Mouse (Mus musculus): Measurements from ENCODE around the gene Ffar4. TPM values are rescaled to one million over a fixed set of nuclear protein-coding genes. Genes with fewer than 3 reads are reported as not detected.

Ffar4 gene
- polyA plus RNA-seq, 1 experiment from 2014 or later = 5.3 TPM

DNA sequence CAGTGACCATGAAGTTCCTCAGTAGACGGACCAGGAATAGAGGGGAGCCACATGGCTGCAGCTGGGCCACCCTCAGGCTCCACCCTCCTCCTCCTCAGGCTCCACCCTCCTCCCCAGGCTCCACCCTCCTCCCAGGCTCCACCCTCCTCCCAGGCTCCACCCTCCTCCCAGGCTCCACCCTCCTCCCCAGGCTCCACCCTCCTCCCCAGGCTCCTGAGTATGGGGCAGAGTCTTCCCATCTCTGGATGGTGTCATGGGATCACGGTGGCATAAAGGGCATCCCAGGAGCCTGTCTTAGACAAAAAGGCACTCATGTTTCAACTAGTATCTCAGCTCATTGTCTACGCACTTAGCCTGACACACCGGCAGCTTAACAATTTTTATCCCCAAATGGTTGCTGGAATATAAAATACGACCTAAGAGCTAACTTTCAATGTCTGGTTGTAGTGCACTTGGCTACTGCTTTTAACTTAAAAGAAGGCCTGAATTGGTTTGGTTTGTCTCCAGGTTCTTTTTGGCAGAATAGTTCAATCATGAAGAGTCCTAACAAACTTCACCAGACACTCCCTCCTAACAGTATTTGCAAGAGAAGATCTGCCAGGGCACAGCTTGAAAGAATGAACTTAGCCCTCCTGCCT, 23.4 kb downstream of the Ffar4 start:
- Histone ChIP-seq H3K4me2 (ENCODE audit: low read depth, low read length) (no peak overlapping the region), H3K9me3 (replicated peaks; ENCODE audit: control insufficient read depth, low read length) (no peaks in the 10 kb centered on the region), H3K4me1 (ENCODE audit: control insufficient read depth, insufficient read depth, low read length) (no peaks in the 10 kb centered on the region), H3K27me3 (ENCODE audit: control insufficient read depth, insufficient read depth, low read length) (0 out of 2 replicates have a peak, but pooled peaks cover 7% of the 10 kb centered on the region), H3K36me3 (ENCODE audit: control insufficient read depth, insufficient read depth, low read length) (no peaks in the 10 kb centered on the region), H3K27ac (ENCODE audit: low read length) (no peak overlapping the region), H3K4me3 (replicated peaks; ENCODE audit: low read length) (no peak overlapping the region), H3K9ac (ENCODE audit: low read length) (no peak overlapping the region)
- no peak for ATAC-seq (ENCODE audit: insufficient read depth, low FRiP score)
- 79% methylated on average over 5 of the region's 5 CpGs for WGBS

DNA sequence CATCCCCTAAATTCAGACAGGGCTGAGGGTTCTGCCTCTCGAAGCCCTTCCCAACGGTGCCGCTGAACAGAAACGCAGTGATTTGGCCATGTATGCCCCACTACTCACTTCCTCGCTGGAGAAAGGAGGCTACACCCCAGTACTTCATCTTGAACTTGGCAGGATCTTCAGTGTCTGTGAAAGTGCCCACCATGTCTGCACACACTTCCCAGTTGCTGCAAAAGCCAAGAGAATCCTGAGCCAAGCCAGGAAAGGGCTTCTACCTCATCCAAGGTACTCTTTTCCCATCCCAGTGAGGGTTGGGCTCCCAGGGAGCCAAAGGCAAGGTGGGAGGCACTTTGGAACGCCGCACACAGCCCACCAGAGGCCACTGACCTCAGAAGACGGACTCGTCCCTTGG, 27.1 kb downstream of the Ffar4 start:
- 27% methylated on average over 9 of the region's 9 CpGs for WGBS
- H3K4me1 ChIP-seq (ENCODE audit: control insufficient read depth, insufficient read depth, low read length) = no peaks in the 10 kb centered on the region
- ATAC-seq (ENCODE audit: insufficient read depth, low FRiP score) = no peak
- peak overlapping the region; percentile 76 for H3K9ac ChIP-seq (ENCODE audit: low read length)
- H3K9me3 ChIP-seq (replicated peaks; ENCODE audit: control insufficient read depth, low read length) = no peaks in the 10 kb centered on the region
- H3K27me3 ChIP-seq (ENCODE audit: control insufficient read depth, insufficient read depth, low read length) = 0 out of 2 replicates have a peak, but pooled peaks cover 10% of the 10 kb centered on the region
- peak overlapping the region; percentile 60 for H3K4me3 ChIP-seq (replicated peaks; ENCODE audit: low read length)
- no peak overlapping the region for H3K27ac ChIP-seq (ENCODE audit: low read length)
- H3K36me3 ChIP-seq (ENCODE audit: control insufficient read depth, insufficient read depth, low read length) = no peaks in the 10 kb centered on the region
- peak overlapping the region; percentile 96 for H3K4me2 ChIP-seq (ENCODE audit: low read depth, low read length)

DNA sequence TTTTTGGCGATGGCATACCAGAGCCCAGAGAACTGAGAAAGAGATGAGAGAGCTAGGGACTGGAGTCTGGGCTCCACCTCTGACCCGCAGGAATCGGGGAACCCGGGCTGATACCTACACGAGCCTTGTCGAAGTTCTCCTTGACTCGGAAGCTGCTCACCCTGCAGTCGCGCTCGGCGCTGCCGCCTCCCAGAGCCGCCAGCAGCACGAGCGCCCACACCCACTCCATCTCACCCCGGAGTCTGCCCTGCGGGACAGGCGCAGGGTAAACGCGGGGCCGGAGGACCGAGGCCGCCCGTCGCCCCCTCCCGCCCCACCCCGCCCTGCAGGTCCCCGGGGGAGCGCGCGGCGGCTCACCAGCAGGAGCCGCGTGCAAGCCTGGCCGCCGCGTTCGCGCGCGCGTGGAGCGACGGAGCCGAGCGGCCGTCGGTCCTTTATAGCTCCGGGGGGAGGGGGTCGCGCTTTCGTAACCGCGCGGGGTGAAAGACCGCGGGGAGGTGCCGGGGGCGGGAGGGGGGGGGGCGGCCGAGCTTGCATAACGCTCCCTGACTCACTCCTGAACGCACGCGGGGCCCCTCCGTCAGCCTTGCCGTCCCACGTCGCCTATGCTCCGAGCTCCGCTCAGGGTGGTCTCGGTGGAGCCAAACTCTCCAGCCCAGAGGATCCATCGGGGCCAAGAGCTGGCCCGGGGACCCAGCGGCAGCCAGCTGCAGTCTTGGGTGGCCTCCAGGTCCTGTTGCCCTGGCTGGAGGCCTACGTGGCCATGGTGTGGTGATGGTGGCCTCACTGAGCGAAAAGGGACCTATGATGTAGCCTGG, 27.7 kb downstream of the Ffar4 start:
- H3K4me2 ChIP-seq (ENCODE audit: low read depth, low read length) = peak overlapping the region; percentile 96
- no peaks in the 10 kb centered on the region for H3K4me1 ChIP-seq (ENCODE audit: control insufficient read depth, insufficient read depth, low read length)
- H3K9ac ChIP-seq (ENCODE audit: low read length) = peak overlapping the region; percentile 76
- H3K27me3 ChIP-seq (ENCODE audit: control insufficient read depth, insufficient read depth, low read length) = 0 out of 2 replicates have a peak, but pooled peaks cover 10% of the 10 kb centered on the region
- peak overlapping the region; percentile 60 for H3K4me3 ChIP-seq (replicated peaks; ENCODE audit: low read length)
- H3K9me3 ChIP-seq (replicated peaks; ENCODE audit: control insufficient read depth, low read length) = no peaks in the 10 kb centered on the region
- H3K27ac ChIP-seq (ENCODE audit: low read length) = no peak overlapping the region
- WGBS = under 1% methylated on average over 61 of the region's 77 CpGs
- H3K36me3 ChIP-seq (ENCODE audit: control insufficient read depth, insufficient read depth, low read length) = no peaks in the 10 kb centered on the region
- ATAC-seq (ENCODE audit: insufficient read depth, low FRiP score) = peak; percentile 78

DNA sequence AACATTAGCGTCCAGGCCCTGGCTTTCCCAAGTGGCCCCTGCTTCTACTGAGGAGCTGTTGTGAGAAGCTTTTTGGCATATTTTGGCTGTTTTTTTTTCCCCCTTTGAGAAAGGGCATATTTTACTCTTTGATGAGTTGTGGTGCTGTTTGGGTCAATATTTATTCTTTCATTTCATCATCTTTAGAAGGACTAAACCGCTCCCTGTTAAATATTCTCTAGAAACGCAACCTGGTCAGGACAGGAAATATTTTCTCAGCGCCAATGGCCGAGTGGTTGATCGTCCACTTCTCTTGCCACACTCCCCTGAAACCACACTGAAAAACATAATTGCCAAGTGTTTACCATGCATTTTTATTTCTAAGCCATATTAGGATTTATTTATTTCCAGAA, 28.3 kb downstream of the Ffar4 start, which contains the start of gene Rbp4:
TSS of gene Rbp4 (minus strand) at position 63 of the 392 bp plus-strand sequence.
- ATAC-seq (ENCODE audit: insufficient read depth, low FRiP score) = no peak
- no peaks in the 10 kb centered on the region for H3K36me3 ChIP-seq (ENCODE audit: control insufficient read depth, insufficient read depth, low read length)
- peak within 1 kb of the TSS; percentile 76 for H3K9ac ChIP-seq (ENCODE audit: low read length)
- peak within 1 kb of the TSS; percentile 60 for H3K4me3 ChIP-seq (replicated peaks; ENCODE audit: low read length)
- no peaks in the 10 kb centered on the region for H3K9me3 ChIP-seq (replicated peaks; ENCODE audit: control insufficient read depth, low read length)
- 0 out of 2 replicates have a peak, but pooled peaks cover 10% of the 10 kb centered on the region for H3K27me3 ChIP-seq (ENCODE audit: control insufficient read depth, insufficient read depth, low read length)
- H3K4me1 ChIP-seq (ENCODE audit: control insufficient read depth, insufficient read depth, low read length) = no peaks in the 10 kb centered on the region
- peak within 1 kb of the TSS; percentile 96 for H3K4me2 ChIP-seq (ENCODE audit: low read depth, low read length)
- H3K27ac ChIP-seq (ENCODE audit: low read length) = no peak within 1 kb of the TSS
- WGBS = 52% methylated on average over 6 of the region's 6 CpGs

DNA sequence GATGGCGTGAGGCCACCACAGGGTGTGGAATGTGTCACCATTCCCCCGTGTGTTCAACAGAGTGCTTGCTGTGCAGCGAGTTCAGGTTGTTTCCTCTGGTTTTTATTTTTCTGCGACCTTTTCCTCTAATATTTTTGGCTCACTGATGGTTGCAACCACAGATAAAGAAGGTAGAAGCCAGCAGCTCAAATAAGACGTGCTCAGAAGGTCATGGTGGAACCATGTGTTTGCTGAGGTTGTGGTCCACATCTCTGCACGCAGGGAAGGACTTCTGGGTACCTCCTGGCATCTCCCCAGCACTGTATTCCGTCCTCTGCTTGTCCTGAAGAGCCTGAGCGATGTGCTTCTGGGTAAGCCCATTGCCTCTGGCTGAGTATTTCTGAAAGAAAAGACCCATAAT, 29.8 kb downstream of the Ffar4 start:
- ATAC-seq (ENCODE audit: insufficient read depth, low FRiP score) = no peak
- WGBS = 66% methylated on average over 8 of the region's 8 CpGs

DNA sequence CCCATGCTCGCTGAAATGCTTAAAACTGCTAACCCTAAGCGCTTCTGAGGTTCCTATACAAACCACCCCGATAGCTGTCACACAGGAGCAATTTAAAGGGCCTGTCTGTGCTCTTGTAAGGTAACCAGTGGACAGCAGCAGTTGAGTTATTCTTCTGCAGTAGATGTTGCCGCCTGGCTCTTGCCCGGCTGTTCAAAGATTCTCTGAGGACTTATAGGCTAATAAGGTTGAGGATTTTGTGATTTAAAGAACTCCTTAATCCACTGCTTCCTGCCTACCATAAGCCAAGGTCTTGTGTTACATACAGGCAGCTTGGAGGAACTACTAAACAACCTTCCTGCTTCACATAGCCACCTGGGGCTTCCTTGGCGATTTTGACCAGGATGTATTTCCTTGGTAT, 35.6 kb downstream of the Ffar4 start, which contains the start of gene Pde6c:
TSS of gene Pde6c (plus strand) at position 301 of the 400 bp plus-strand sequence.
- no peak within 1 kb of the TSS for H3K9ac ChIP-seq (ENCODE audit: low read length)
- no peak within 1 kb of the TSS for H3K4me3 ChIP-seq (replicated peaks; ENCODE audit: low read length)
- 63% methylated on average over 6 of the region's 6 CpGs for WGBS
- no peaks in the 10 kb centered on the region for H3K27me3 ChIP-seq (ENCODE audit: control insufficient read depth, insufficient read depth, low read length)
- no peak for ATAC-seq (ENCODE audit: insufficient read depth, low FRiP score)
- H3K4me1 ChIP-seq (ENCODE audit: control insufficient read depth, insufficient read depth, low read length) = no peaks in the 10 kb centered on the region
- no peak within 1 kb of the TSS for H3K4me2 ChIP-seq (ENCODE audit: low read depth, low read length)
- no peaks in the 10 kb centered on the region for H3K36me3 ChIP-seq (ENCODE audit: control insufficient read depth, insufficient read depth, low read length)
- no peaks in the 10 kb centered on the region for H3K9me3 ChIP-seq (replicated peaks; ENCODE audit: control insufficient read depth, low read length)
- H3K27ac ChIP-seq (ENCODE audit: low read length) = no peak within 1 kb of the TSS

More for the DNA sequence above, 29.8 kb downstream of the Ffar4 start:
- no peak overlapping the region for H3K9ac ChIP-seq (ENCODE audit: low read length)
- H3K4me2 ChIP-seq (ENCODE audit: low read depth, low read length) = no peak overlapping the region
- no peak overlapping the region for H3K4me3 ChIP-seq (replicated peaks; ENCODE audit: low read length)
- H3K27ac ChIP-seq (ENCODE audit: low read length) = no peak overlapping the region
- H3K36me3 ChIP-seq (ENCODE audit: control insufficient read depth, insufficient read depth, low read length) = no peaks in the 10 kb centered on the region
- no peaks in the 10 kb centered on the region for H3K9me3 ChIP-seq (replicated peaks; ENCODE audit: control insufficient read depth, low read length)
- no peaks in the 10 kb centered on the region for H3K4me1 ChIP-seq (ENCODE audit: control insufficient read depth, insufficient read depth, low read length)
- 0 out of 2 replicates have a peak, but pooled peaks cover 10% of the 10 kb centered on the region for H3K27me3 ChIP-seq (ENCODE audit: control insufficient read depth, insufficient read depth, low read length)

DNA sequence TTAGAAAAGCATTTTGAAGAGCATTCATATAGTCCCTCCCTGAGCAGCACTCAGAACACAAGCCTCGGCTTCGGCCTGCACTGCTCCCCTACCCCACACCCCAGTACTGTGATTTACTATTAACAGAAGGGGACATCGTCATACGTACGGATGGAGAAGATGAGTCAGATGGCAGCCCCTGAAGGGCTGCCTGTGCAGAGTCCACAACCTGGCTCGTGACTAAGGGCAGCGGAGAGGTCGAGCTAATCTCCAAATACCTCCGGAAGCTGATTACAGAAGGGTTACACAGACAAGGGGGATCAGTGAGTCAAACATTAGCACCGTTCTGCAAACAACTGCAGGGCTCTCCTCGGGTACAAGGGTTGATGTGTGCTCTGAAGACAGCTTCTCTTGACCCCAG, 37.1 kb downstream of the Ffar4 start:
- no peak overlapping the region for H3K4me2 ChIP-seq (ENCODE audit: low read depth, low read length)
- H3K27ac ChIP-seq (ENCODE audit: low read length) = no peak overlapping the region
- H3K9me3 ChIP-seq (replicated peaks; ENCODE audit: control insufficient read depth, low read length) = no peaks in the 10 kb centered on the region
- no peak overlapping the region for H3K9ac ChIP-seq (ENCODE audit: low read length)
- no peaks in the 10 kb centered on the region for H3K36me3 ChIP-seq (ENCODE audit: control insufficient read depth, insufficient read depth, low read length)
- no peaks in the 10 kb centered on the region for H3K27me3 ChIP-seq (ENCODE audit: control insufficient read depth, insufficient read depth, low read length)
- 36% methylated on average over 11 of the region's 11 CpGs for WGBS
- H3K4me1 ChIP-seq (ENCODE audit: control insufficient read depth, insufficient read depth, low read length) = no peaks in the 10 kb centered on the region
- ATAC-seq (ENCODE audit: insufficient read depth, low FRiP score) = 0 out of 2 replicates have a peak, but pooled peaks have one; percentile 13
- no peak overlapping the region for H3K4me3 ChIP-seq (replicated peaks; ENCODE audit: low read length)

DNA sequence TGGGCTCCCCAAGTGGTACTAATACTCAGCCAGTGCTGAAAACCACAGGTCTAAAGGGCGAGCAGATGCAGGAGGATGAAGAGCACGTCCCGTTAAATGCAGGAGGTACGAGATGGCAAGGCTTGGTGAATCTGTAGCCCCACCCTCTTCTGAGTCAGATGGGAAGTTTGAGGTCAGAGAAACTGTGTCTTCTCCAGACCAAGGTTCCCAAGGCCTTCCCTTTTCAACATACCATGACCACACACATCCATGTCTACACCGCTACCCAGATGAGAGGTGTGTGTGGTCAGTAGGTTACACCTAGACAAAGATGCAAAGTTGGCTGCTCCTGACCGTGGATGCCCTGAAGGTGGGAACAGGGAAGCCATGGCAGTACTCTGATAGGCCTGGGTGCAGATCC, 37.9 kb downstream of the Ffar4 start:
- Histone ChIP-seq H3K9ac (ENCODE audit: low read length) (no peak overlapping the region), H3K4me1 (ENCODE audit: control insufficient read depth, insufficient read depth, low read length) (no peaks in the 10 kb centered on the region), H3K4me2 (ENCODE audit: low read depth, low read length) (no peak overlapping the region), H3K27ac (ENCODE audit: low read length) (no peak overlapping the region), H3K27me3 (ENCODE audit: control insufficient read depth, insufficient read depth, low read length) (no peaks in the 10 kb centered on the region), H3K4me3 (replicated peaks; ENCODE audit: low read length) (no peak overlapping the region), H3K9me3 (replicated peaks; ENCODE audit: control insufficient read depth, low read length) (no peaks in the 10 kb centered on the region), H3K36me3 (ENCODE audit: control insufficient read depth, insufficient read depth, low read length) (no peaks in the 10 kb centered on the region)
- 74% methylated on average over 6 of the region's 6 CpGs for WGBS
- no peak for ATAC-seq (ENCODE audit: insufficient read depth, low FRiP score)

Measured in stomach, embryonic 16.5 days (tissue).